Mouse (Mus musculus): ENCODE results near the gene Rhox2g. TPM values are rescaled to one million over a fixed set of nuclear protein-coding genes. Genes with fewer than 3 reads are reported as not detected.
"Not testable (repeated sequence)": the region's sequence is repeated elsewhere in the genome, so short reads cannot be mapped to it uniquely, and the experiment has no call there.

Gene Rhox2g
- polyA plus RNA-seq (2015; fragmentation: Nextera tagmentation; extraction: Ambion mirVana) = not detected in 2 replicates

DNA sequence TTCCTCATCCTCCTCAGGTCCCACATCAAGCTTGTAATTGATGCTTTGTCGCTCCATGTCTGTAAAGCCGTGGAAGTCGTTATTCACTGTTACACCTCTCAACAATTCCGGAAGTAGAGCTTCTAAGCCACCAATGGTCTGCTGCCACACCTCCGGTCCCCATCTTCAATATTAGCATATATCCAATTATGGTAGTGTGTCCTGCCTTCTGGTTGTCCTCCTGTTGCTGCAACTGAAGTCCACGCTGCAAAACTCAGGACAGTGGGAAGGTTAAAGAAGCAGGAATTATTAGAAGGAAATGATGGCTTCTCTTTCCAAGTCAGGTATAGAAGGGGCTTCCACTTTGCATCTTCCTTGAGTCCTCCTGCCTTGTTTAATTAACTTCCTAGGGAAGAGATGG lies at the start of gene Rhox2g:
Rhox2g (minus strand) TSS at position 101 of the 400 bp plus-strand sequence.
- ATAC-seq (ENCODE audit: low FRiP score, low TSS enrichment); H3K4me1 ChIP-seq (ENCODE audit: insufficient read depth, low read length); H3K4me3 ChIP-seq (ENCODE audit: low read length): not testable (repeated sequence)

DNA sequence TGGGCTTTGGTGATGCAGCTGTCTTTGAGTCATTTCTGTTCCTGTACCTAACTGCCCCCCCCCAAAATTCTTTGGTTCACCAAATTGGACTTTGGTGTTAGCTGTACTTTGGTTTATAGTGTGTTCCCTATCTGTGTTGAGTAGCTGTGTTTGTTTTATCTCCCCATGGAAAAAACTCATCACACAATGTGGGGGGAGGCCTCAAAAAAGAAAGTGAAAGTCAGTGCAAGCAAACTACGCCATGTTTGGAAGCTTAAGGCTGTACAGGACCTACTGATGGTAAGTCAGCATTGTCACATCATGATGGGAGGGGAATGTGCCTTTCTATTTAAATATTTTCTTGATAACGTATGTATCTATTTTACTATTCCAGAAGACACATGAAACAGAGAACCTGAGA lies 49.0 kb upstream of the Rhox2g start:
- Histone ChIP-seq H3K9ac (replicated peaks; ENCODE audit: low read length) (no peak overlapping the region), H3K27ac (ENCODE audit: low read length) (no peak overlapping the region), H3K4me1 (ENCODE audit: insufficient read depth, low read length) (no peaks in the 10 kb centered on the region), H3K4me2 (replicated peaks; ENCODE audit: low read depth, low read length) (no peak overlapping the region), H3K36me3 (ENCODE audit: insufficient read depth, low read length) (no peaks in the 10 kb centered on the region), H3K27me3 (ENCODE audit: insufficient read depth, low read length) (no peaks in the 10 kb centered on the region), H3K9me3 (ENCODE audit: low read length) (no peaks in the 10 kb centered on the region), H3K4me3 (ENCODE audit: low read length) (no peak overlapping the region)
- WGBS = 78% methylated on average over 2 of the region's 2 CpGs
- ATAC-seq (ENCODE audit: low FRiP score, low TSS enrichment) = no peak

More for the DNA sequence above, at the start of gene Rhox2g:
- H3K9me3 ChIP-seq (ENCODE audit: low read length); H3K9ac ChIP-seq (replicated peaks; ENCODE audit: low read length); H3K4me2 ChIP-seq (replicated peaks; ENCODE audit: low read depth, low read length); H3K27me3 ChIP-seq (ENCODE audit: insufficient read depth, low read length); H3K27ac ChIP-seq (ENCODE audit: low read length); H3K36me3 ChIP-seq (ENCODE audit: insufficient read depth, low read length): not testable (repeated sequence)
- 86% methylated on average over 6 of the region's 6 CpGs for WGBS

DNA sequence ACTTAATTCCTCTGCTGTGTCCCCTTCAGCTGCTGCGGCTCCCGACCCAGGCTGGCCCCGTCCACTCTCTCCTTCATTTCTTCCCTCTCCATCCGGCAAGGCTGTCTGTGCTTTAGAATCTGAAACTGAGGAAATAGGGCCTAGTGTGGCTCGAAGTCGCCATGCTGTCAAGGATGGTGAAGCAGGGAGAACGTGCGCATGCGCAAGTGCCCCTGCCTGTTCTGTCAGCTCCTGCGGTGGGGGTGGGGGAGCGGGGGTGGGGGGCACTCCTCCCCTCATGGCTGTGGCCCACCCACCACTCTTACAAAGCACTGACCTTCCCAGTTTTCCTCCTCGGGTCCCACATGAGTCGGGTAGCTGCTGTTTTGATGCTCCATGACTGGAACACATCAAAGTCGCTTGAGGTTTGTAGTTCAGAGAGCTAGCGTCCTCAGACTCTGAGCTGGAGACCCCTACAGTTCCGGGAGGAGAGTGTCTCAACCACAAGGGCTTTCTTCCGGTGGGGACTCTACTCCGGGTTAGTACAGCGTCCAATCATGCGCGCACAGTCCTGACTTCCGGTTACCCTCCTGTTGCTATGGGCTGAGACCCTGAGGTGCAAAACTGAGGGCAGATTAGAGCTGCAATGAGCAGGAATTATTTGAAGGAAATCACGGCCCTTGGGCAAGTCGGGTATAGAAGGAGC lies 39.9 kb upstream of the Rhox2g start:
- Histone ChIP-seq H3K9me3 (ENCODE audit: low read length) (0 out of 2 replicates have a peak, but pooled peaks cover 8% of the 10 kb centered on the region), H3K4me2 (replicated peaks; ENCODE audit: low read depth, low read length) (no peak overlapping the region), H3K27ac (ENCODE audit: low read length) (no peak overlapping the region), H3K9ac (replicated peaks; ENCODE audit: low read length) (no peak overlapping the region), H3K4me3 (ENCODE audit: low read length) (no peak overlapping the region), H3K27me3 (ENCODE audit: insufficient read depth, low read length) (no peaks in the 10 kb centered on the region), H3K4me1 (ENCODE audit: insufficient read depth, low read length) (no peaks in the 10 kb centered on the region), H3K36me3 (ENCODE audit: insufficient read depth, low read length) (no peaks in the 10 kb centered on the region)
- WGBS = 84% methylated on average over 24 of the region's 24 CpGs
- ATAC-seq (ENCODE audit: low FRiP score, low TSS enrichment) = no peak

DNA sequence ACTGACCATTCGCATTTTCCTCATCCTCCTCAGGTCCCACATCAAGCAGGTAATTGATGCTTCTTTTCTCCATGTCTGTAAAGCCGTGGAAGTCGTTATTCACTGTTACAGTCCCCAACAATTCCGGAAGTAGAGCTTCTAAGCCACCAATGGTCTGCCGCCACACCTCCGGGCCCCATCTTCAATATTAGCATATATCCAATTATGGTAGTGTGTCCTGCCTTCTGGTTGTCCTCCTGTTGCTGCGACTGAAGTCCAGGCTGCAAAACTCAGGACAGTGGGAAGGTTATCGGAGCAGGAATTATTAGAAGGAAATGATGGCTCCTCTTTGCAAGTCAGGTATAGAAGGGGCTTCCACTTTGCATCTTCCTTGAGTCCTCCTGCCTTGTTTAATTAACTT lies 29.9 kb upstream of the Rhox2g start, which contains the start of gene Rhox2h:
Rhox2h (minus strand) TSS at position 101 of the 400 bp plus-strand sequence.
- not testable (repeated sequence) for H3K27me3 ChIP-seq (ENCODE audit: insufficient read depth, low read length); H3K27ac ChIP-seq (ENCODE audit: low read length); ATAC-seq (ENCODE audit: low FRiP score, low TSS enrichment); H3K9me3 ChIP-seq (ENCODE audit: low read length); H3K4me2 ChIP-seq (replicated peaks; ENCODE audit: low read depth, low read length); H3K9ac ChIP-seq (replicated peaks; ENCODE audit: low read length); H3K4me1 ChIP-seq (ENCODE audit: insufficient read depth, low read length); H3K4me3 ChIP-seq (ENCODE audit: low read length); H3K36me3 ChIP-seq (ENCODE audit: insufficient read depth, low read length)
- WGBS = 86% methylated on average over 8 of the region's 8 CpGs

DNA sequence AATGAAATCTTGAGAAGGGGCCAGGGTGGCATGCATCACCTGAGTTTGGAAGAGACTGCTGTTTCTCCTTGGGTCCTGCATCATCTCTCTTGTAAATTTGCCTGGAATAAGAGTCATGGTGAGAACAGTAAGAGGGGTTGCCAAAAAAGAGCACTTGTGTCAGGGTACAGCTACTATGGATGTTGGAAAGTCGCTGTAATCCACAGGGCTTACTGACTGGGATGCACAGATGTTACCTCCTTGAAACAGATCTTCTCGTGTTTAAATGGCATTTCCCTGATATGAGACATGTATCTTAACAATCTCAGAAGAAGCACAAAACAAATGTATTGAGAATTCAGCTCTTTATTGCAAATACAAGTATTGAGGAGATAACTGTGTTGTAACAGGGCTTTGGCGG lies 25.4 kb upstream of the Rhox2g start, which contains the start of gene Rhox3h:
Rhox3h (minus strand) TSS at position 101 of the 400 bp plus-strand sequence.
- not testable (repeated sequence) for H3K9ac ChIP-seq (replicated peaks; ENCODE audit: low read length); H3K4me2 ChIP-seq (replicated peaks; ENCODE audit: low read depth, low read length); H3K4me3 ChIP-seq (ENCODE audit: low read length); H3K4me1 ChIP-seq (ENCODE audit: insufficient read depth, low read length); H3K36me3 ChIP-seq (ENCODE audit: insufficient read depth, low read length); H3K27ac ChIP-seq (ENCODE audit: low read length); ATAC-seq (ENCODE audit: low FRiP score, low TSS enrichment); H3K9me3 ChIP-seq (ENCODE audit: low read length); H3K27me3 ChIP-seq (ENCODE audit: insufficient read depth, low read length)
- 78% methylated on average over 1 of the region's 3 CpGs for WGBS

DNA sequence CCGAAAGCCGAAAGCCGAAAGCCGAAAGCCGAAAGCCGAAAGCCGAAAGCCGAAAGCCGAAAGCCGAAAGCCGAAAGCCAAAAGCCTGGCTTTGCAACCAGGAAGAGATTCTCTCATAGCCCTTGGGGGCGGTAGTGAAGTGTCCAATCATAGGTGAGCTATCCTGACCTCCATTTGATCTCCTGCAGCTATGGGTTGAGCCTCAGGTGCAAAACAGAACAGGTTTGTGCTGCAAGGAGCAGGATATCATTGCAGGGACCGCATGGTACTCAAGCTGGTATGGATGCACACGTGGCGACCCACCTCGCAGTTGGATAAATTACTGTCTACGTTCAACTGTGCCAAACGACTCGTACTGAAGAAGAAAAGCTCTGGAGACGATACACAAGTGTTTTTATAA lies 8.0 kb upstream of the Rhox2g start, which contains the start of gene Rhox4g:
Rhox4g (minus strand) TSS at position 101 of the 400 bp plus-strand sequence.
- not testable (repeated sequence) for H3K36me3 ChIP-seq (ENCODE audit: insufficient read depth, low read length); H3K4me2 ChIP-seq (replicated peaks; ENCODE audit: low read depth, low read length); H3K4me3 ChIP-seq (ENCODE audit: low read length); H3K4me1 ChIP-seq (ENCODE audit: insufficient read depth, low read length); ATAC-seq (ENCODE audit: low FRiP score, low TSS enrichment); H3K27me3 ChIP-seq (ENCODE audit: insufficient read depth, low read length); H3K9me3 ChIP-seq (ENCODE audit: low read length); H3K9ac ChIP-seq (replicated peaks; ENCODE audit: low read length); H3K27ac ChIP-seq (ENCODE audit: low read length)
- 94% methylated on average over 16 of the region's 20 CpGs for WGBS

DNA sequence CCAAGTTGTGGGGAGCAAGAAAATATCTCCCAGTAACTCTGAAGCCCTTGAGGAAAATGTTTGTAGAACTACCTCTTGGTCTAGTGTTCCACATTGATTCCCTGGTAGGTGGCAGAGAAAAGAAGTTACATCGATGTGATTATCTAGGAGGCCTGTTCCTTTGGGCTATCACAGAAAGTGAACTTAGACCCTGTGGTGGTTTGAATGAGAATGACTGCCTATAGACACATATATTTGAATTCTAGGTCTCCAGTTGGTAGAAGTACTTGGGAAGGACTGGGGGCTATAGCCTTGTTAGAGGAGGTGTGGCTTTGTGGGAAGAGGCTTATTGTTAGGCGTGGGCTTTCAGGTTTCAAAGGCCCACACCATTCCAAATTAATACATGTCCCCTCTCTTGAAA lies 14.8 kb downstream of the Rhox2g start, which contains the start of gene Rhox3g:
Rhox3g (minus strand) TSS at position 101 of the 400 bp plus-strand sequence.
- H3K9me3 ChIP-seq (ENCODE audit: low read length); H3K9ac ChIP-seq (replicated peaks; ENCODE audit: low read length); ATAC-seq (ENCODE audit: low FRiP score, low TSS enrichment); H3K27me3 ChIP-seq (ENCODE audit: insufficient read depth, low read length); H3K4me2 ChIP-seq (replicated peaks; ENCODE audit: low read depth, low read length); H3K36me3 ChIP-seq (ENCODE audit: insufficient read depth, low read length); H3K4me3 ChIP-seq (ENCODE audit: low read length); H3K4me1 ChIP-seq (ENCODE audit: insufficient read depth, low read length); H3K27ac ChIP-seq (ENCODE audit: low read length): not testable (repeated sequence)
- 91% methylated on average over 2 of the region's 2 CpGs for WGBS

DNA sequence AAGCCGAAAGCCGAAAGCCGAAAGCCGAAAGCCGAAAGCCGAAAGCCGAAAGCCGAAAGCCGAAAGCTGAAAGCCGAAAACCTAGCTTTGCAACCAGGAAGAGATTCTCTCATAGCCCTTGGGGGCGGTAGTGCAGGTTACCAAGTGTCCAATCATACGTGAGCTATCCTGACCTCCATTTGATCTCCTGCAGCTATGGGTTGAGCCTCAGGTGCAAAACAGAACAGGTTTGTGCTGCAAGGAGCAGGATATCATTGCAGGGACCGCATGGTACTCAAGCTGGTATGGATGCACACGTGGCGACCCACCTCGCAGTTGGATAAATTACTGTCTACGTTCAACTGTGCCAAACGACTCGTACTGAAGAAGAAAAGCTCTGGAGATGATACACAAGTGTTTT lies 35.7 kb downstream of the Rhox2g start, which contains the start of gene Rhox4f:
Rhox4f (minus strand) TSS at position 101 of the 400 bp plus-strand sequence.
- not testable (repeated sequence) for ATAC-seq (ENCODE audit: low FRiP score, low TSS enrichment); H3K4me2 ChIP-seq (replicated peaks; ENCODE audit: low read depth, low read length); H3K9me3 ChIP-seq (ENCODE audit: low read length); H3K9ac ChIP-seq (replicated peaks; ENCODE audit: low read length); H3K27me3 ChIP-seq (ENCODE audit: insufficient read depth, low read length); H3K4me1 ChIP-seq (ENCODE audit: insufficient read depth, low read length); H3K27ac ChIP-seq (ENCODE audit: low read length); H3K4me3 ChIP-seq (ENCODE audit: low read length); H3K36me3 ChIP-seq (ENCODE audit: insufficient read depth, low read length)
- WGBS = 95% methylated on average over 15 of the region's 19 CpGs

Measured in kidney, embryonic 16.5 days (tissue).